In genomic region chr16:45653934-45654332, GRCm38 (mm10) we compare ENCODE assay signal across 9 mouse cellular contexts. TPM values are rescaled to one million over a fixed set of nuclear protein-coding genes. Genes with fewer than 3 reads are reported as not detected.
A peak's percentile ranks its signal among the peaks of the same experiment; 100 is the strongest.
DNase-seq lines count a peak whose midpoint lies in the region; ATAC-seq and TF ChIP-seq lines count a peak whose summit lies in the region.
"Had no signal": no experiment of that assay in that cellular context is flagged by ENCODE, and none has a peak within 500 bp of the region (broad histone marks: within the 10 kb centered on the region; RNA-seq: fewer than 3 reads in every experiment).

BC016579 (minus strand) TSS chr16:45654068.

- no peak for TF ChIP-seq POLR2A in bone marrow, adult 2 months (IDR thresholded peaks at IDR 0.05; ENCODE audit: borderline replicate concordance, control insufficient read depth, low read depth, low read length)

- no peak within 1 kb of the TSS for H3K27ac ChIP-seq in bone marrow, adult 2 months (ENCODE audit: control insufficient read depth, insufficient read depth, low read depth, low read length, poor library complexity)
- H3K27ac ChIP-seq in hindbrain, embryonic 12.5 days, result no peak within 1 kb of the TSS
- H3K27ac ChIP-seq in limb, embryonic 15.5 days, result no peak within 1 kb of the TSS
- H3K27ac ChIP-seq in midbrain, embryonic 14.5 days (replicated peaks; ENCODE audit: low read depth, low read length), result no peak within 1 kb of the TSS

- H3K4me2 ChIP-seq in hindbrain, embryonic 12.5 days (replicated peaks), result peak within 1 kb of the TSS; percentile 57
- peak within 1 kb of the TSS; percentile 49 for H3K4me2 ChIP-seq in limb, embryonic 15.5 days
- H3K4me2 ChIP-seq in midbrain, embryonic 14.5 days (ENCODE audit: low read length), result peak within 1 kb of the TSS; percentile 46

- no peak within 1 kb of the TSS for H3K9ac ChIP-seq in hindbrain, embryonic 12.5 days
- no peak within 1 kb of the TSS for H3K9ac ChIP-seq in limb, embryonic 15.5 days
- H3K9ac ChIP-seq in midbrain, embryonic 14.5 days (replicated peaks; ENCODE audit: low read length), result no peak within 1 kb of the TSS

- no peaks in the 10 kb centered on the region for H3K9me3 ChIP-seq in hindbrain, embryonic 12.5 days (replicated peaks)
- no peaks in the 10 kb centered on the region for H3K9me3 ChIP-seq in limb, embryonic 15.5 days
- H3K9me3 ChIP-seq in midbrain, embryonic 14.5 days (ENCODE audit: control insufficient read depth, low read length), result no peaks in the 10 kb centered on the region

- no peak for TF ChIP-seq CTCF in bone marrow, adult 2 months (IDR thresholded peaks at IDR 0.05; ENCODE audit: control insufficient read depth, insufficient read depth, low read length)

- ATAC-seq in hindbrain, embryonic 12.5 days (ENCODE audit: low FRiP score), result no peak
- ATAC-seq in limb, embryonic 15.5 days (ENCODE audit: insufficient number of reproducible peaks, low FRiP score, low TSS enrichment, low read depth), result no peak
- ATAC-seq in midbrain, embryonic 14.5 days (ENCODE audit: low FRiP score, low TSS enrichment), result no peak

- peak; percentile 35 to 44 for DNase-seq in cerebellum, adult 18-20 months
- DNase-seq in cerebellum, adult 8-10 months, result no peak
- DNase-seq in midbrain, embryonic 14.5 days, result no peak
- peak; percentile 27 to 40 for DNase-seq in urinary bladder, postnatal 36 days (ENCODE audit: low spot score in 2 of 2)
- no peak for DNase-seq in left cerebral cortex, adult 9 months (ENCODE audit: low spot score in 2 of 2)

- no peaks in the 10 kb centered on the region for H3K36me3 ChIP-seq in hindbrain, embryonic 12.5 days
- no peaks in the 10 kb centered on the region for H3K36me3 ChIP-seq in limb, embryonic 15.5 days
- no peaks in the 10 kb centered on the region for H3K36me3 ChIP-seq in midbrain, embryonic 14.5 days (ENCODE audit: control insufficient read depth, insufficient read depth, low read length)

- peak within 1 kb of the TSS; percentile 12 for H3K4me3 ChIP-seq in bone marrow, adult 2 months (replicated peaks; ENCODE audit: control insufficient read depth, low read depth, low read length)
- peak within 1 kb of the TSS; percentile 25 for H3K4me3 ChIP-seq in hindbrain, embryonic 12.5 days
- H3K4me3 ChIP-seq in limb, embryonic 15.5 days, result peak within 1 kb of the TSS; percentile 28
- H3K4me3 ChIP-seq in midbrain, embryonic 14.5 days (replicated peaks; ENCODE audit: low read depth, low read length), result peak within 1 kb of the TSS; percentile 16

- WGBS in bone marrow, adult 2 months, result 13% methylated on average over 20 of the region's 20 CpGs
- 5% methylated on average over 20 of the region's 20 CpGs for WGBS in hindbrain, embryonic 12.5 days
- WGBS in limb, embryonic 15.5 days, result 7% methylated on average over 20 of the region's 20 CpGs
- 8% methylated on average over 20 of the region's 20 CpGs for WGBS in midbrain, embryonic 14.5 days

- H3K4me1 ChIP-seq in bone marrow, adult 2 months (ENCODE audit: control insufficient read depth, insufficient read depth, low read length), result no peaks in the 10 kb centered on the region; the same call in 1 of the 2 replicates
- H3K4me1 ChIP-seq in hindbrain, embryonic 12.5 days, result peaks cover 8% of the 10 kb centered on the region
- H3K4me1 ChIP-seq in limb, embryonic 15.5 days, result peaks cover 11% of the 10 kb centered on the region
- H3K4me1 ChIP-seq in midbrain, embryonic 14.5 days (ENCODE audit: control insufficient read depth, insufficient read depth, low read length), result no peaks in the 10 kb centered on the region

- H3K27me3 ChIP-seq in hindbrain, embryonic 12.5 days, result peaks cover 18% of the 10 kb centered on the region
- peaks cover 6% of the 10 kb centered on the region; the same call in 1 of the 2 replicates for H3K27me3 ChIP-seq in limb, embryonic 15.5 days
- 0 out of 2 replicates have a peak, but pooled peaks cover 4% of the 10 kb centered on the region for H3K27me3 ChIP-seq in midbrain, embryonic 14.5 days (ENCODE audit: control insufficient read depth, insufficient read depth, low read length)
- H3K27me3 ChIP-seq: CH12.LX had no signal

RNA-seq across cellular contexts. Expression of gene BC016579, which starts in this region (rescaled TPM):
- 1.1 and 1.4 TPM in 2 replicates for polyA plus RNA-seq in bone marrow, adult 2 months (2011; ENCODE audit: insufficient read depth, insufficient read length, low replicate concordance, missing spikeins)
- 0.27 TPM in 1 of 2 replicates, not detected in the other for polyA plus RNA-seq in hindbrain, embryonic 12.5 days (2016; fragmentation: Nextera tagmentation; extraction: Ambion mirVana)
- polyA plus RNA-seq in limb, embryonic 15.5 days (2015; fragmentation: Nextera tagmentation; extraction: Ambion mirVana), result 0.31 TPM in 2 replicates
- 0.09 TPM in 1 of 2 replicates, not detected in the other for polyA plus RNA-seq in midbrain, embryonic 14.5 days (2014; fragmentation: Nextera tagmentation; extraction: Ambion mirVana)

Comparison
In these comparisons a context has a peak if more than half of its experiments do, and no peak if none do; other contexts are left out.
1. DNase-seq: peak in cerebellum, adult 18-20 months (2 of 2) and urinary bladder, postnatal 36 days (2 of 2); none in cerebellum, adult 8-10 months (single experiment), midbrain, embryonic 14.5 days (single experiment) and left cerebral cortex, adult 9 months (0 of 2).
2. Peak in every context shown above with its lines, with median percentiles within 50 percentile points of each other: H3K4me3 ChIP-seq and H3K4me2 ChIP-seq.